Mouse (Mus musculus) intestine, postnatal 0 days (tissue): Measurements from ENCODE around the gene Zcchc2. TPM values are rescaled to one million over a fixed set of nuclear protein-coding genes. Genes with fewer than 3 reads are reported as not detected.

Experiments
- ATAC-seq: fragments of 200-750 bp; cut with Nextera tagmentation; 2 replicates; pipeline ENCODE4 v1.8.0; 2017; ENCODE audit warnings: mild to moderate bottlenecking, moderate TSS enrichment, moderate library complexity
- H3K27ac ChIP-seq: fragments of 300-500 bp; sonication (generic); 2 replicates; pipeline ENCODE4 v1.5.1; 2014; ENCODE audit warnings: mild to moderate bottlenecking, low read depth, low read length, moderate library complexity
- H3K27me3 ChIP-seq: fragments of 300-500 bp; sonication (generic); replicated peaks from 2 replicates; pipeline ENCODE4 v1.6.1; 2014; ENCODE audit warnings: low read length, mixed read lengths; ENCODE audit not compliant: control insufficient read depth, insufficient read depth
- H3K36me3 ChIP-seq: fragments of 300-500 bp; sonication (generic); 2 replicates; pipeline ENCODE4 v1.6.1; 2014; ENCODE audit warnings: mild to moderate bottlenecking, moderate library complexity; ENCODE audit not compliant: control insufficient read depth, insufficient read depth
- H3K4me1 ChIP-seq: fragments of 300-500 bp; sonication (generic); replicated peaks from 2 replicates; pipeline ENCODE4 v1.6.1; 2014; ENCODE audit warnings: antibody characterized with exemption, low read length, mixed read lengths; ENCODE audit not compliant: control insufficient read depth, insufficient read depth
- H3K4me2 ChIP-seq: fragments of 300-500 bp; sonication (generic); replicated peaks from 2 replicates; pipeline ENCODE4 v1.6.1; 2014; ENCODE audit warnings: low read depth, mild to moderate bottlenecking, moderate library complexity
- H3K4me3 ChIP-seq: fragments of 300-500 bp; sonication (generic); 2 replicates; pipeline ENCODE4 v1.5.1; 2014; ENCODE audit warnings: low read depth, low read length
- H3K9ac ChIP-seq: fragments of 300-500 bp; sonication (generic); 2 replicates; pipeline ENCODE4 v1.6.1; 2014; ENCODE audit warnings: mild to moderate bottlenecking, low read depth, low read length
- H3K9me3 ChIP-seq: fragments of 300-500 bp; sonication (generic); 2 replicates; pipeline ENCODE4 v1.6.1; 2016; ENCODE audit warnings: mixed run types; ENCODE audit not compliant: control insufficient read depth
- CTCF ChIP-seq: sonication (generic); IDR thresholded peaks from 2 replicates; pipeline ENCODE4 v1.5.1; 2016; ENCODE audit warnings: low read depth, mild to moderate bottlenecking, control low read depth, antibody characterized with exemption, moderate library complexity
- WGBS: fragments of 180-500 bp; shearing (Covaris S2); extraction: QIAGEN DNeasy Blood & Tissue Kit; methylation state at CpG from one replicate; pipeline ENCODE4 v1.1.7; 2014; 5-methylcytosine and 5-hydroxymethylcytosine counted together
- polyA plus RNA-seq: library from polyadenylated mRNA; unstranded; fragments of >200 nt; fragmentation: Nextera tagmentation; extraction: Ambion mirVana; gene quantifications from 2 replicates; pipeline ENCODE4 v1.2.1, GENCODE M21; 2015

Gene Zcchc2
- polyA plus RNA-seq = 1.5 and 1.6 TPM in 2 replicates

DNA sequence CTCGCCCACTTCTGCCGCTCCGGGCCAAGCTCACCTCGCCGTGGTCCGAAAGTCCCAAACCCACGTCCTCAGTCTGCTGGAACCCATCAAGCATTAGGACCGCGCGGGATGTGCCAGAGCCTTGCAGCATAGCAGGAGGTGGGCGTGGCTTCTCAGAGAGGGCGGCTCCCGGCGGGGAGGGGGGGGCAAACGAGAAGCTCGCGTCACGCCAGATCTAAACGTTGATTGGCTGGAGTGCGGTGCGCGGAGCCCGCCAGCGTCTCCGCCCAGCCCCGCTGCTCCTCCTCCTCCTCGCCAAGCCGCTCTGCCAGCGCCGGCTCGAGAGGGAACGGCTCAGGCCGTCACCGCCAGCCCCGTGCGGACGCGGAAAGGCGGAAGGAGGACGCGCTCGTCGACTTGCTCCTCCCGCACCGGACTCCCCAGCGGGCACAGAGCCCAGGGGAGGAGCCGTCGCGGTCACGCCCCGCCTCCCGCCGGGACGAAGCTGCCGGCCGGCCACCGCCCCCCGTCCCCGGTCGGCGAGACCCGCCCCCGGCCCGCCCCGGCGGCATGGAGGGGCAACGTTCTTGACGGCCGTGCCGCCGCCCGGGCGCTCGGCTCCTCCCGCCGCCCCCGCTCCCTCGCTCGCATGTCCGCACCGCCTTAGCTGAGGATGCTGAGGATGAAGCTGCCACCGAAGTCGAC, at the start of gene Zcchc2:
Gene Zcchc2 (plus strand): TSS at position 269 of the 684 bp plus-strand sequence.
- no peaks in the 10 kb centered on the region for H3K27me3 ChIP-seq
- WGBS = under 1% methylated on average over 63 of the region's 83 CpGs
- TF ChIP-seq CTCF = 0 out of 2 replicates have a peak, but pooled peaks have one; percentile 1
- H3K4me2 ChIP-seq = peak within 1 kb of the TSS; percentile 97
- 0 out of 2 replicates have a peak, but pooled peaks cover 10% of the 10 kb centered on the region for H3K4me1 ChIP-seq
- H3K36me3 ChIP-seq = no peaks in the 10 kb centered on the region
- H3K27ac ChIP-seq = peak within 1 kb of the TSS; percentile 98
- peak within 1 kb of the TSS; percentile 85 for H3K4me3 ChIP-seq
- ATAC-seq = peak; percentile 94
- no peaks in the 10 kb centered on the region for H3K9me3 ChIP-seq
- H3K9ac ChIP-seq = peak within 1 kb of the TSS; percentile 78

DNA sequence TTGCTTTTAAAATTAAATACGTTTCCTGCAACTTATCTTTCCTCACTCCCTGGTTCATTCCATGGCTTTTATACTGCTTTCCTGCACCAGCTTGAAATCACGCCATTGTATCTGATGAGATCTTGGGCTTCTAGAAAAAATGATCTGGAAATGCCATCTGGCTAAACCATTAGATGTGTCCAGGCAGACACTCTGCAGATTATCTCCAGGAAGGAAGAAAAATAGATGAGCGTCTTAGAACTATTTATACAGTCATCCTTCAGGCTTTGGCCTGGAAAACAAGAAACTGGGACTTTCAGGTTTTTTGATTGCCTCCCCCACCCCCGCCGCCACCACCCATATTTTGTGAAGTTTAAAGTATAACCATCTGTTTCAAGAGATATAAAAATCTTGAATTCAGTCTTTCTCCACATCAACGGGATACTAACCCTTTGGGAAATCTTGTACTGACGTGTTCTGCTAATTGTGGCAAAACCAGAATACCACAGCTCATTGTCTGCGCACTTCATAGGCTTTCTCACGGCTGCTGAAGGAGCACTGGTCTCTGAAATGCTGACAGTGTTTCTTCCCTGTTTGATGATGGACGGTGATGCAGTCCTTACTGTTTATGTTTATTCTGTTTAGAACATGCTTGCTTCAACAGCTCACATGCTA, 45.2 kb upstream of the Zcchc2 start:
- no peak overlapping the region for H3K27ac ChIP-seq
- no peaks in the 10 kb centered on the region for H3K27me3 ChIP-seq
- H3K4me1 ChIP-seq = 0 out of 2 replicates have a peak, but pooled peaks cover 3% of the 10 kb centered on the region
- no peak for ATAC-seq
- no peak overlapping the region for H3K4me3 ChIP-seq
- no peak overlapping the region for H3K4me2 ChIP-seq
- no peak overlapping the region for H3K9ac ChIP-seq
- no peak for TF ChIP-seq CTCF
- 77% methylated on average over 10 of the region's 10 CpGs for WGBS
- no peaks in the 10 kb centered on the region for H3K9me3 ChIP-seq
- no peaks in the 10 kb centered on the region for H3K36me3 ChIP-seq

DNA sequence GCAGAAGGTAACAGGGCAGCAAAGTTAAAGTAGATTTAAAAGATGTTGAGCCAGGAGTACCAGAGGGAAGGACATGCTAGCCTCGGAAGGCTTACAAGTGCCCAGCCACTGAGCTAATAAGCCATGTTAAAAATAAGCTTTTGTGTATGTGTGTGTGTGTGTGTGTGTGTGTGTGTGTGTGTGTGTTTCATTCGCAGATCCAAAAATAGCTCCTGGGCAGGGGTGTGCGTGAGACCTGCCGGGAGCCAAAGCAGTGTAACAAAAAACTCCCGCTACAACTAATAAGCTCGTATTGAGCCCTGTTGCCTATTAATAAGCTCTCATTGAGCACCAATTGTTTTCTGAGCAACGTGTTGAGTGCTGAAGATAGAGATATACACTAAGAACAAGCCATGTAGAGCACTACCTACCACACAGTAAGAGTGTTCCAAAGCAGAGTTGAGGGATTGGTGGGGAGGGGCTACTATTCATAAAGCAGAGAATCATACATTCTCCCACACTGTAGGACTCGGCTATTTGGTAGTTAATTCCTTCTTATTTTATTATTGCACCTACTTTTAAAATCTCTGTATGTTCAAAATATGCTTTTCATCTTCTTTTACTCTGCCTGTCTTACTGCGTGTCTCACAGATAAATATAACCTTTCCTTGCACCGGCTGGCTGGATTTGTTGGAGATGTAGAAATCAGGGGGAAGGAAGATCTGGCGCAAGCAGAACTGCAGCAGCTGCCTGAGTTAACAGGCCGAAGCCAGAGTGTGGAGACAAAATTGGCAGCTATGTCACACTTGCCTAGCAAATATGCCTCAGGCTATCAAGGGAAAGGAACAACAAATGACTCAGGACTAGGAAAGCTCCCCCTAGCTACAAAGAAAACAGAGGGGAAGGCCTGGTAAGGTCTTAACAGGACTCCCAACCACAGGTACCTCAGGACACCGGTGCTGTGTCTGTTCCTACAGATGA, 43.3 kb upstream of the Zcchc2 start:
- Histone ChIP-seq H3K4me1 (0 out of 2 replicates have a peak, but pooled peaks cover 3% of the 10 kb centered on the region), H3K27ac (no peak overlapping the region), H3K27me3 (no peaks in the 10 kb centered on the region), H3K4me3 (no peak overlapping the region), H3K36me3 (no peaks in the 10 kb centered on the region), H3K9ac (no peak overlapping the region), H3K9me3 (no peaks in the 10 kb centered on the region), H3K4me2 (no peak overlapping the region)
- no peak for TF ChIP-seq CTCF
- no peak for ATAC-seq
- WGBS = 72% methylated on average over 13 of the region's 13 CpGs

DNA sequence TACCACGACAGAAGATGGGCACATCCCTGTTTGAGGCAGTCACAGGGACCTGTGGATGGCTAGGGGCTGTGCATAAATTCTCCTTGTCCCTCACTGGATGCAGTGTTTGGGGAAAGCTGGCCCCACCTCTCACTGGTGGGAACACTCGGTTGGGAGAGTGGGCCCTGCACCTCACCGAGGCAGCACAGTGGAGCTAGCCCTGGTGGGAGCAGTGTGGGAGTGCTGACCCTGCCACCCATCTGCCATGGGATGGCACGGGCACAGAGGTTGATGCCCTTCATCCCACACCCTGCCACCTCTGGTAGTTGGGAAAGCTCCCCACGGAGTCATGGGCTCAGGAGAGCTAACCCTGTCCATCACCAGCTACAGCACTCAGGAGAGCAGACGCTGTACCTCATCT, 41.9 kb upstream of the Zcchc2 start:
- no peak overlapping the region for H3K27ac ChIP-seq
- no peak overlapping the region for H3K4me3 ChIP-seq
- no peaks in the 10 kb centered on the region for H3K36me3 ChIP-seq
- no peak for ATAC-seq
- WGBS = 87% methylated on average over 6 of the region's 6 CpGs
- no peak for TF ChIP-seq CTCF
- H3K27me3 ChIP-seq = no peaks in the 10 kb centered on the region
- H3K9ac ChIP-seq = no peak overlapping the region
- H3K4me1 ChIP-seq = 0 out of 2 replicates have a peak, but pooled peaks cover 3% of the 10 kb centered on the region
- H3K9me3 ChIP-seq = no peaks in the 10 kb centered on the region
- H3K4me2 ChIP-seq = no peak overlapping the region

DNA sequence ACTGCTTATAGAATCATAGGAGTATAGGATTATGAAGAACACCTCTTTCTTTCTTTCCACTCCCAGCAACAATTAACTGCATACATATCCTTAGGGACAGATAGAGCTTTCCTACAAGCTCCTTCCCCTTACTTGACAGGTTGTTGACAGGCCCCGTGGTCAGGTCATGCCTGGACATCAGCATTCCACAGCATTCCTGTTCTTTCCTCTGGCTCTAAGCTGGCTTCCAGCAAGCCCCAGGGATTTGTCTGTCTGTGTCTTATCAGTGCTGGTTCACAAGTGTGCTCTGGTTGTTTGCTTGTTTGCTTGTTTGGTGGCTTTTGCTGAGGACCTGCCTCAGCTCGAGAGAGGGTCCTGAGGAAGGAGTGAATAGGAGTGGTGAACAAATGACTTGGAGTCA, 36.6 kb upstream of the Zcchc2 start:
- Histone ChIP-seq H3K27ac (no peak overlapping the region), H3K27me3 (no peaks in the 10 kb centered on the region), H3K4me3 (no peak overlapping the region), H3K4me1 (no peaks in the 10 kb centered on the region), H3K36me3 (no peaks in the 10 kb centered on the region), H3K9ac (no peak overlapping the region), H3K4me2 (no peak overlapping the region), H3K9me3 (no peaks in the 10 kb centered on the region)
- no peak for ATAC-seq
- WGBS = 51% methylated on average over 2 of the region's 2 CpGs
- no peak for TF ChIP-seq CTCF

DNA sequence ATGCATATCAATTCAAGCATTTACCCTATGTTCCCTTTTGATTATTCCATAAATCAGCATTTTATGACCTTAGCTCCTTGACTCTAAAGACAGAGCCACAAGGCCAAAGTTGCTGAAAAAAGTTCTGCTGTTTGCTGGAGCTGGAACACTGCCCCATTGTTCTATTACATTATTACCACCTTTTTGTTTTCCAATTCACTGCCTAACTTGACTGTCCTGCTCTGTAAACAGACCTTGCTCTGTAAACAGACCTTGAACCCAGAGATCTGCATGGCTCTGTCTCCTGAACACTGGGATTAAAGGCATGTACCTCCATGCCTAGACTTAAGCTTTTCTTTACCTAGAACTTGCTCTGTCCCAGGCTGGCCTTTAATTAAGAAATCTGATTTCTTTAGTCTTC, 36.2 kb upstream of the Zcchc2 start:
- Histone ChIP-seq H3K27ac (no peak overlapping the region), H3K9ac (no peak overlapping the region), H3K9me3 (no peaks in the 10 kb centered on the region), H3K36me3 (no peaks in the 10 kb centered on the region), H3K4me1 (no peaks in the 10 kb centered on the region), H3K4me2 (no peak overlapping the region), H3K4me3 (no peak overlapping the region), H3K27me3 (no peaks in the 10 kb centered on the region)
- no peak for TF ChIP-seq CTCF
- no peak for ATAC-seq
